Mouse (Mus musculus) hindbrain, embryonic 13.5 days (tissue): ENCODE results near the gene Tstd3. TPM values are rescaled to one million over a fixed set of nuclear protein-coding genes. Genes with fewer than 3 reads are reported as not detected.
A peak's percentile ranks its signal among the peaks of the same experiment; 100 is the strongest.
"Not testable (repeated sequence)": the region's sequence is repeated elsewhere in the genome, so short reads cannot be mapped to it uniquely, and the experiment has no call there.

ENCODE experiments used
- ATAC-seq: fragments of 200-750 bp; cut with Nextera tagmentation; 2 replicates; pipeline ENCODE4 v1.8.0; 2017; ENCODE audit warnings: moderate TSS enrichment; ENCODE audit not compliant: low FRiP score
- H3K27ac ChIP-seq: fragments of 300-500 bp; sonication (generic); 2 replicates; pipeline ENCODE4 v1.5.1; 2015; ENCODE audit warnings: inconsistent platforms, mild to moderate bottlenecking, moderate library complexity
- H3K27me3 ChIP-seq: fragments of 300-500 bp; sonication (generic); 2 replicates; pipeline ENCODE4 v1.6.1; 2015; ENCODE audit warnings: mild to moderate bottlenecking, inconsistent platforms
- H3K36me3 ChIP-seq: fragments of 300-500 bp; sonication (generic); 2 replicates; pipeline ENCODE4 v1.6.1; 2015; ENCODE audit warnings: mild to moderate bottlenecking, inconsistent platforms
- H3K4me1 ChIP-seq: fragments of 300-500 bp; sonication (generic); replicated peaks from 2 replicates; pipeline ENCODE4 v1.6.1; 2015; ENCODE audit warnings: inconsistent platforms
- H3K4me2 ChIP-seq: fragments of 300-500 bp; sonication (generic); 2 replicates; pipeline ENCODE4 v1.6.1; 2015; ENCODE audit warnings: inconsistent platforms, mild to moderate bottlenecking, moderate library complexity
- H3K4me3 ChIP-seq: fragments of 300-500 bp; sonication (generic); 2 replicates; pipeline ENCODE4 v1.5.1; 2015; ENCODE audit warnings: mild to moderate bottlenecking, inconsistent platforms
- H3K9ac ChIP-seq: fragments of 300-500 bp; sonication (generic); 2 replicates; pipeline ENCODE4 v1.6.1; 2015; ENCODE audit warnings: mild to moderate bottlenecking, inconsistent platforms
- H3K9me3 ChIP-seq: fragments of 300-500 bp; sonication (generic); 2 replicates; pipeline ENCODE4 v1.6.1; 2016; ENCODE audit warnings: inconsistent platforms
- WGBS: fragments of 180-500 bp; shearing (Covaris S2); methylation state at CpG from one replicate; pipeline ENCODE4 v1.1.7; 2015; 5-methylcytosine and 5-hydroxymethylcytosine counted together
- polyA plus RNA-seq: library from polyadenylated mRNA; unstranded; fragments of >200 nt; fragmentation: Nextera tagmentation; extraction: Ambion mirVana; gene quantifications from 2 replicates; pipeline ENCODE4 v1.2.1, GENCODE M21; 2015

The Tstd3 gene
- polyA plus RNA-seq, 1 experiment from 2014 or later = 27.1 TPM

- WGBS = under 1% methylated on average over 46 of the region's 46 CpGs
- Histone ChIP-seq H3K27ac (peak overlapping the region; percentile 73), H3K9me3 (no peaks in the 10 kb centered on the region), H3K4me2 (peak overlapping the region; percentile 67), H3K4me1 (peaks cover 9% of the 10 kb centered on the region), H3K9ac (peak overlapping the region; percentile 93), H3K4me3 (peak overlapping the region; percentile 79), H3K36me3 (peaks cover 4% of the 10 kb centered on the region), H3K27me3 (no peaks in the 10 kb centered on the region)
- ATAC-seq = peak; percentile 98
Observed at GRCm38 (mm10) chr4:21776091-21776945, 9.3 kb upstream of the Tstd3 start.

DNA sequence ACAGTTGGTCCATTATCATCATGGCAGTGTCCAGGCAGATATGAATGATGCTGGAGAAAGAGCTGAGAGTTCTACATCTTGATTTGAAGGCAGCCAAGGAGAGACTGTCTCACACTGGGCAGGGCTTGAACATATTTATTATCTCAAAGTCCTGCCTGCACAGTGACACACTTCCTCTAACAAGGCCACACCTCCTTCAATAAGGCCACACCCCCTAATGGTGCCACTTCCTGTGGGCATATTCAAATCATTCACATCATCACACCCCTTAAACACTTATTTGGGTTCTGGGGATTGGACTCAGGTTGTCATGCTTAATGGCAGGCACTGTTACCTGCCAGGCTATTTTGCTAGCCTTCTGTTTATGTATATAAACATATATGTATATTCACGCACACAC lies 5.3 kb upstream of the Tstd3 start:
- H3K9ac ChIP-seq = no peak overlapping the region
- no peak overlapping the region for H3K4me3 ChIP-seq
- no peak overlapping the region for H3K27ac ChIP-seq
- no peaks in the 10 kb centered on the region for H3K27me3 ChIP-seq
- no peak overlapping the region for H3K4me2 ChIP-seq
- no peaks in the 10 kb centered on the region for H3K36me3 ChIP-seq
- WGBS = 100% methylated on average over 1 of the region's 1 CpGs
- H3K9me3 ChIP-seq = no peaks in the 10 kb centered on the region
- peaks cover 6% of the 10 kb centered on the region for H3K4me1 ChIP-seq
- ATAC-seq = no peak

DNA sequence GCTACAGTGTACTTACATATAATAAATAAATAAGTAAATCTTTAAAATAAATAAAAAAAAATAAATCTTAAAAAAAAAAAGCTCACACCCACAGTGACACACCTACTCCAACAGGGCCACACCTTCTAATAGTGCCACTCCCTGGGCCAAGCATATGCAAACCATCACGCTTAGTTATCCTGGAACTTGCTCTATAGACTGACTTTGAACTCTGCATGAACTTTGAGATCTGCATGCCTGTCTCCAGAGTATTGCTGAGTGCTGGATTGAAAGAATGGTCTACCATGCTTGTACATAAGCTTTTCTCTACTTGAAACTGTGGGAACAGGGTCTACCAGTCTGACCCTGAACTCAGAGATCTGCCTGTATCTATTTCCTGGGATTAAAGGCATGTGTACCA lies 4.1 kb upstream of the Tstd3 start:
- H3K27me3 ChIP-seq = no peaks in the 10 kb centered on the region
- no peak overlapping the region for H3K9ac ChIP-seq
- H3K36me3 ChIP-seq = no peaks in the 10 kb centered on the region
- no peak for ATAC-seq
- no peak overlapping the region for H3K27ac ChIP-seq
- H3K4me3 ChIP-seq = no peak overlapping the region
- no peaks in the 10 kb centered on the region for H3K9me3 ChIP-seq
- no peak overlapping the region for H3K4me2 ChIP-seq
- peaks cover 3% of the 10 kb centered on the region for H3K4me1 ChIP-seq
- WGBS = 88% methylated on average over 1 of the region's 1 CpGs

- Histone ChIP-seq H3K36me3 (0 out of 2 replicates have a peak, but pooled peaks cover 3% of the 10 kb centered on the region), H3K27ac (peak overlapping the region; percentile 79), H3K4me1 (peaks cover 5% of the 10 kb centered on the region), H3K9ac (peak overlapping the region; percentile 73), H3K27me3 (no peaks in the 10 kb centered on the region), H3K9me3 (no peaks in the 10 kb centered on the region), H3K4me3 (peak overlapping the region; percentile 55), H3K4me2 (peak overlapping the region; percentile 68)
- WGBS = 16% methylated on average over 14 of the region's 14 CpGs
- ATAC-seq = peak; percentile 70
Observed at GRCm38 (mm10) chr4:21766171-21766862, 695 bp downstream of the Tstd3 start.

- Histone ChIP-seq H3K36me3 (peaks cover 10% of the 10 kb centered on the region), H3K4me1 (peaks cover 5% of the 10 kb centered on the region), H3K27me3 (no peaks in the 10 kb centered on the region), H3K9ac (no peak overlapping the region), H3K4me3 (no peak overlapping the region), H3K27ac (no peak overlapping the region), H3K4me2 (no peak overlapping the region), H3K9me3 (0 out of 2 replicates have a peak, but pooled peaks cover 3% of the 10 kb centered on the region)
- WGBS = 80% methylated on average over 4 of the region's 4 CpGs
- ATAC-seq = no peak
Observed at GRCm38 (mm10) chr4:21763827-21764226, 3.2 kb downstream of the Tstd3 start.

DNA sequence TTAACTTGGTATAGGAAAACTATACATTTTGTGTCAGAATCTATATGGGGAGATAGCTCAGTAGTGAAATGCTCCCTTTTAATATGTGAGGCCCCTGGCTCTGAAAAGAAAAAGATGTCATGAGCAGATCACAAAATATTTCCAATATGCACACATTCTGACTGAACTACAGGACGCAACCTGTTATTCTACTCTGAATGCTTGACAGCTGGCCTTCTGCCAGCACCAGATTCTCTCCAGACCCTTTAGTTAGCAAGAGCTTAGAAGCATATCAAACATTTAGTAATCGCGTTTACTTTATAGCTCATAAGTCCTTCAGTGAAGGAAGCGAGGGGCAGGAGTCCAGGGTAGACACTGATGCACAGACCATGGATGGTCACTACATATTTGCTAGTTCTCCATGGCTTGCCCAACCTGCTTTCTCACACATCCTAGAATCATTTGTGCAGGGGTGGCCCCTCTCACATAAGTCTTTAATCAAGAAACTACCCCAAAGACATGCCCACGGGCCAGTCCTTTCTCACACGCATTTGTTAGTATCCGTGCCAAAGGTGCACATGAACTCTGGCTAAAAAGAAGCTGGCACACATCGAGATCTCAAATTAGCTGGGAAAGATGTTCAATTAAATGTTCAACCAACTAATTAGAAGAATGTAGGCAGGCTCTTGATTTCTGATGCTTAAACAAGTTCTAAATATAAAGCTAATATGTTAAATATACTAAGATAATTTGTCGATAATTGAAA lies 5.4 kb downstream of the Tstd3 start:
- peaks cover 20% of the 10 kb centered on the region for H3K36me3 ChIP-seq
- H3K9me3 ChIP-seq = 0 out of 2 replicates have a peak, but pooled peaks cover 3% of the 10 kb centered on the region
- H3K9ac ChIP-seq = no peak overlapping the region
- no peak for ATAC-seq
- H3K4me3 ChIP-seq = no peak overlapping the region
- H3K27me3 ChIP-seq = no peaks in the 10 kb centered on the region
- no peak overlapping the region for H3K4me2 ChIP-seq
- no peak overlapping the region for H3K27ac ChIP-seq
- H3K4me1 ChIP-seq = peaks cover 5% of the 10 kb centered on the region
- WGBS = 87% methylated on average over 9 of the region's 9 CpGs

- 0 out of 2 replicates have a peak, but pooled peaks cover 3% of the 10 kb centered on the region for H3K9me3 ChIP-seq
- no peaks in the 10 kb centered on the region for H3K27me3 ChIP-seq
- no peak overlapping the region for H3K4me3 ChIP-seq
- 62% methylated on average over 1 of the region's 1 CpGs for WGBS
- ATAC-seq = no peak
- H3K4me1 ChIP-seq = no peaks in the 10 kb centered on the region; the same call in 1 of the 2 replicates
- peaks cover 20% of the 10 kb centered on the region for H3K36me3 ChIP-seq
- no peak overlapping the region for H3K9ac ChIP-seq
- H3K4me2 ChIP-seq = no peak overlapping the region
- no peak overlapping the region for H3K27ac ChIP-seq
Observed at GRCm38 (mm10) chr4:21758860-21759259, 8.2 kb downstream of the Tstd3 start.

DNA sequence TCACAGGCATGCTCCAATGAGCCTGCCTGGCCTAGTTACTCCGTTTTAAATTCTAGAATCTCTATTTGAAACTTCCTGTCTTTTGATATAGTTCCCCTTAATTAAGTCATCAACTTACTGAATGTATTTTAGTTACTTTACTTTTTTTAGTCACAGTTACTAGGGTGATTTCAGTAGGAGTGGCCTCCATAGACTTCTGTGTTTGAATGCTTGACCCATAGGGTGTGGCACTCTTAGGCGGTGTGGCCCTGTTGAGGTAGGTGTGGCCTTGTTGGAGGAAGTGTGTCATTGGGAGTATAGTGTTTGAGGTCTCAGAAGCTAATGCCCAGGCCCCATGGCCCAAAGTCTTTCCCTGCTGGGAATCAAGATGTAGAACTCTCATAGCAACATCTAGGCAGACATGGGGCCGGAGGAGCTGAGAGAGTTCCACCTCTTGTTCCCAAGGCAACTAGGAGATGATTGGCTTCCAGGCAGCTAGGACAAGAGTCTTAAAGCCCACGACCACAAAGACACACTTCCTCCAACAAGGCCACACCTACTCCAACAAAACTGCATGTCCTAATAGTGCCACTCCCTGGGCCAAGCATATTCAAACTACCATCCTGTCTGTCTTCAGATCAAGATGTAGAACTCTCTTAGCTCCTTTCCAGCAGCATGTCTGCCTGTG lies 11.8 kb downstream of the Tstd3 start:
- H3K4me1 ChIP-seq = no peaks in the 10 kb centered on the region
- WGBS = 69% methylated on average over 4 of the region's 4 CpGs
- H3K27ac ChIP-seq = no peak overlapping the region
- no peak for ATAC-seq
- no peak overlapping the region for H3K4me3 ChIP-seq
- H3K27me3 ChIP-seq = no peaks in the 10 kb centered on the region
- H3K4me2 ChIP-seq = no peak overlapping the region
- H3K9ac ChIP-seq = no peak overlapping the region
- 0 out of 2 replicates have a peak, but pooled peaks cover 3% of the 10 kb centered on the region for H3K9me3 ChIP-seq
- H3K36me3 ChIP-seq = peaks cover 27% of the 10 kb centered on the region

DNA sequence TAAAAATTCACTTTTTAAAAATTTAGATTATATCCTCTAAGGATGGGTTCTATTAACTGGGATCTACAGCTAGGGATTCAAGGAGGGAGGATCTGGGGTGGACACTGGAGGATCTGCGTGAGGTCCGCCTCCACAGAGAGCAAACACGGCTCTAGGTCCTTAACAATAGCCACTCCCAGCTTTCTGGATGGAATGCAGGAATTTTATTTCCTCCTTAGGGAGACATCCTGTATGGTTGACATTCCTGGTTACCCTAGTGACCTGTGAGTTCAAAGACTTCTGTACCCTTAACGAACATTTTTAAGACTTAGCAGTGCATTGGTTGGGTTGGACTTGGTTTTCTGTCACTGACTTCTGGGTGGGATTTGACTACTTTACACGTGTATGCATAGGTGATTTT lies 21.3 kb downstream of the Tstd3 start:
- no peak for ATAC-seq
- Histone ChIP-seq H3K36me3 (peaks cover 28% of the 10 kb centered on the region), H3K27ac (no peak overlapping the region), H3K9ac (no peak overlapping the region), H3K4me1 (no peaks in the 10 kb centered on the region), H3K4me2 (no peak overlapping the region), H3K9me3 (no peaks in the 10 kb centered on the region), H3K4me3 (no peak overlapping the region), H3K27me3 (no peaks in the 10 kb centered on the region)
- WGBS = 82% methylated on average over 5 of the region's 5 CpGs

DNA sequence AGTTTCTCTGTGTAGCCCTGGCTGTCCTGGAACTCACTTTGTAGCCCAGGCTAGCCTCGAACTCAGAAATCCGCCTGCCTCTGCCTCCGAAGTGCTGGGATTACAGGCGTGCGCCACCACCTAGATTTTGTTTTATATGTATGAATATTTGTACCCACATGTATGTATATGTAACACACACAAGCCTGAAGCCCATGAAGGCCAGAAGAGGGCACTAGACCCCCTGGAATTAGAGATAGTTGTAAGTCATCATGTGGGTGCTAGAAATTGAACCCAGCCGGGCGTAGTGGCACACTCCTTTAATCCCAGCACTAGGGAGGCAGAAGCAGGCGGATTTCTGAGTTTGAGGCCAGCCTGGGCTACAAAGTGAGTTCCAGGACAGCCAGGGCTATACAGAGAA lies 22.9 kb downstream of the Tstd3 start:
- H3K9me3 ChIP-seq, ATAC-seq, H3K4me1 ChIP-seq, H3K4me2 ChIP-seq, H3K27me3 ChIP-seq, H3K27ac ChIP-seq, H3K9ac ChIP-seq, H3K4me3 ChIP-seq: not testable (repeated sequence)
- peaks cover 32% of the 10 kb centered on the region for H3K36me3 ChIP-seq
- WGBS = 99% methylated on average over 8 of the region's 8 CpGs

- no peaks in the 10 kb centered on the region for H3K9me3 ChIP-seq
- H3K4me3 ChIP-seq = no peak overlapping the region
- H3K27me3 ChIP-seq = no peaks in the 10 kb centered on the region
- H3K27ac ChIP-seq = no peak overlapping the region
- H3K36me3 ChIP-seq = peaks cover 44% of the 10 kb centered on the region
- no peaks in the 10 kb centered on the region for H3K4me1 ChIP-seq
- no peak overlapping the region for H3K9ac ChIP-seq
- 93% methylated on average over 4 of the region's 4 CpGs for WGBS
- no peak for ATAC-seq
- H3K4me2 ChIP-seq = no peak overlapping the region
Observed at GRCm38 (mm10) chr4:21739169-21739568, 27.8 kb downstream of the Tstd3 start.
